Mouse (Mus musculus) thymus, postnatal 0 days (tissue): ENCODE measurements at regions not wholly inside any gene's neighbourhood (a gene's known extent, or its start where the extent isn't known, plus 50 kb on each side); places are given as distances from the start of the nearest gene placed in this dataset.

Source experiments
- DNase-seq: peaks from one replicate; pipeline ENCODE4 v3.0.0-alpha.2; 2015; ENCODE audit warnings: low spot score

DNA sequence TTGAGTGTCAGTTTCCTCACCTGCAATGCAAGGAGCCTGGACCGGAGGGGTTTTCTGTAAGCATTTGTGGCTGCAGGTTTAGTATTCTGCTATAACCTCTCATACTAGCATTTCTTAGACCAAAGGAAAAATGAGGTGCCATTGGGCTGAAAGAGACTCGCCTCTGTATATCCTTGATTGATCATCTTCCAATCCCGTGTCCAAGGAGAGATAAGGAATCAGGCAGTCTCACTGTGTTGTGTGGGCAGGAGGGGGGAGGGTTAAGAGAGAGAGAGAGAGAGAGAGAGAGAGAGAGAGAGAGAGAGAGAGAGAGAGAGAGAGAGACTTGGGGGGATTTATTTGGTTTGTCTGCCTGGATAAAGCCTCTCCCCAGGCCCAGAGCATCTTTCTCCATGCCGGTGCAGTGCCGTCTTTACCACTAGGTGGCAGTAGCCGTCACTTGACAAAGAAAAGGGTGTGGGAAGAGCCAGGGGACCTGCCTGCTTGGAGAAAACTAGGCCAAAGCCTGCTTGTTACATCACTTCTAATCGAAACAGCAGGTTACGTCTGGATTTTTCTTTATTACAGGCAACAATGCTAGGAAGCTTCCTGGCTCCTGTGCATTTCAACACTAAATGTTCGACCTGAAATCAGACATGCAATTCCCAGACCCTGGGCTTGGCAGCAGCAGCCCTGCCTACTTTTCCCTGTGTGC is 56.1 kb upstream of the Ces5a start:
- peak; percentile 43 for DNase-seq

DNA sequence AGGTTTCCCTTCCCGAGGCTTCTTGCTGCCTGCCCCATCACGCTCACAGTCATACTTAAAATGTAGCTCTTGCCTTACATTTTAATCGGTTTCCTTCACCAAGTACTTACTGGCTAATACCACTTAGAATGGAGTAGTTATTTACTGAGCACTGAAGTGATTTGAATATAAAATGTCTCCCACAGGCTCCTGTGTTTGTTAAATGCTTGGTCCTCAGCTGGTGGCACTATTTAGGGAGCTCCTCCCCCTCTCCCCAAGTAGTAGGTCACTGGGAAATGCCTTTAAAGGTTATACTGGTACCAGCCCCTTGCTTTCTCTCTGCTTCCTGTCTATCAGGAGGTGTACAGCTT is 56.6 kb upstream of the Ces5a start:
- no peak for DNase-seq

DNA sequence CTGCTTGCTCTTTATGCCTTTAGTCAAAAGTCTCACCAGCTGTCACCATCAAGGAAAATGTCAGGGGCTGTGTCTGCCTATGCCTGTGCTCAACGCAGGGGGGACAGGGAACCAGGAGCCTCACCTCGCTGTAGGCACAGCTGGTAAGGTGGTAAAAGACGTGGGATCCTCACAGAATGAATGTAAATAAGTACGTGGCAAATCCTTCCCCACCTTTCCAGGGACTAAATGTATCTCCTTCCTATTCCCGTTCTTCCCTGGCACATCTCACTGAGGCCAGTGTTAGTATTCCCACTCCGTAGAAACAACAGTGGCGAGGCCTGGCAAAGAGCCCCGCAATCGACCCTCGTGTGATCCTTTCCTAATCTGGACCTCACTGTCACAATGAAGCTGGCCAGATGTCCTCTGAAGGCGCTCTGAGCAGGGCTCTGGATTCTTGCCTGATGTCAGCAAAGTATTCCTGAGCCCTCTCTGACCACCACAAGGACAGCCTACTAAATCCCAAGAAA is 63.0 kb upstream of the Ces5a start:
- no peak for DNase-seq

DNA sequence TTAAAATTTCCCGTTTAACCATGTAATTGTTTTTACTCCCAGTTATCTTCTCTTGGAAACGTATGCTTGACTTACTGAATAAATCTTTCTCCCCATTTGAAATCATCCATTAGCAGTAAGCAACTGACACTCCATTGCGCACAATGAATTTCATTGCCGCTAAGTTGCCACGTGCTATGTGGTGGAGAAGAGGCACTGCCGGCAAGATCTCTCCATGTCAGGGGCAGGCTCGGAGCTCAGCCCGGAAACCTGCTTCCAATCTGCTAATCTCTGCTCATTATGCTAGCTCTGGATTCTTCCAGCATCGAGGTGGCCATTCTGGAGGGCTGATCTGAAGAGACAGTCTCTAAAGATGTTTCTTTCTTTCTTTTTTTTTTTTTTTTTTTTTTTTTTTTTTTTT is 63.7 kb upstream of the Ces5a start:
- no peak for DNase-seq

DNA sequence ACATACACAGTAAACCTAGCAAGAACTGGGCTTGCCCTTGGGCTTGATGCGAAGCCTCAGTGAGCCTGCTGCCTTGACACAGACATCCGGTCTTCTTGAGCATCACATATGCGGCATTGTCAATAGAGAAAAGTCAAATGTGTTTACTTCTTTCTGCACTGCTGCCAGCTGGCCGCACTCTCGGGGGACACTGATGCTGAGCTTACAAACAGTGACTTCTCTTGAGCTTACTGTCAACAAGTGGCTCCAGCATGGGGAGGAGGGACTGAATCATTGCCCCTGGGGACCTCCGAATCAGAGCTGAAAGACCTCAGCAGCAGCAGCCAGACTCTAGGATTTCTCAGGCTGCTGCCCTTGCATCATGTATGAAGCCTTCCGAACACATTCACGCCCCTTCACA is 64.1 kb upstream of the Ces5a start:
- DNase-seq, result no peak

DNA sequence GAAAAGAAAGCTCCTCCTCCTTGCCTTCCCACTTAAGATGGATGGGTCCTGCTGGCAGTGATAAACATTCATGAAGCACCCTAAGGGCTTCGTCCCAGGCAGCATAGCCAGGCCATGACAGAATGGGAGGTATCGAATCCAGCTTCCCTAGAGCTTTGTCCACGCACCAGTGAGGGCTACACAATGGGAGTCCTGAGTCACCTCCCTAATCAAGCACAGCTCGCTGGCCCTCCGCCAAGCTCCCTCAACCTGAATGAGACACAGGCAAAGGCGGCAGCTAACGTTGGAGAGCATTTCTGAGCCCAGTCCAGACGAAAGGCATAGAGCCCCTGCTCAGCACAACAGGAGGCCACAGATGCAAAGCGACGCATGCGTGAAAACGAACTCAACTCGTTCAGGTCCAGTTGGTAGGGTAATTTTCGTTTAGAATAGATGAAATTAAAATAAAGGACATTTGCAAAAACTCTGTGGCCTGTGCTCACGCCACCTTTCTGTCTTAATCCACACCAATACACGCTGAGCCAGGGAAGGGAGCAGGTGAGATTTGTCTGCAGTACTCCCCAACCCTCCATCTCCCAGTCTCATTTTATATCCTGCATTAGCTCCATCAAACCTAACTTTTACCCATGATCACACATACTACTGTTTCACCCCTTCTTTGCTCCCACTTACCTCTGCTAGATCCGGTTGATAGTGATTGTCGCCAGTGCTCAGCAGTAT is 91.3 kb upstream of the Ces5a start:
- DNase-seq, result no peak

DNA sequence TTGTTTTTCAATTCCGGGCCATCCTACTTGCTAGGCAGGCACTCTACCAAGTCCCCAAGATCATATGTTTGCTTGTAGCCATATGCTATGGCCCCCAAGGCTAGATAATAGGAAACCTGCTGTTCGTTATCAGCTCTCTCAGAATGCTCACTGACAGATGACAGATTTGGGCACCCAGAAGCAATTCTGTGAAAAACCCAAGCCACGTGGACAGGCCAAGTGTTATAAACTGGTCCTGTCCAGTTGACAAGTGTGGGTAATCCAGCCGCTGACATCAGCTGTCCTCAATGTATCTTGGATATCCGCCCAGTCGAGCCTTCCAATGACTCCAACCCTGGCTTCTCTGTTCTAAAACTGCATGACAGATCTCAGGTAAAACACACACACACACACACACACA is 92.0 kb upstream of the Ces5a start:
- DNase-seq, result no peak

DNA sequence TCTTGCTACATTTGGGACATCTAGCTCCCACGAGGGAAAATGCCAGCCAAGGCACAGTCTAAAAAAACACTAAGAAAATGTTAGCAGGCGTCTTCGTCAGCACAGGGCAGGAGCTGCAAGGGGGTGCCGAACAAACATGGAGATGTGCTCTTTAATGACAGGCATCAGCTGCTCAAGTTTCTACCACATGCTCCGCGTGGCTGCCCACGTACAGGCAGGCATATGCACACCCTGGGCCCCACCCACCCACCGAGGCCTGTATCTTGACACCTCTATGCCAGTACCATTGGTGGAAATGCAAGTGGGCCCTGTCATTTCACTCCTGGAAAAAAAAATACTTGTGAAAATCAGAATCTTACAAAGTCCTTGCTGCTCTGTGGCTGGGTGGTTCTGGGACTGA is 97.3 kb upstream of the Ces5a start:
- DNase-seq, result no peak

DNA sequence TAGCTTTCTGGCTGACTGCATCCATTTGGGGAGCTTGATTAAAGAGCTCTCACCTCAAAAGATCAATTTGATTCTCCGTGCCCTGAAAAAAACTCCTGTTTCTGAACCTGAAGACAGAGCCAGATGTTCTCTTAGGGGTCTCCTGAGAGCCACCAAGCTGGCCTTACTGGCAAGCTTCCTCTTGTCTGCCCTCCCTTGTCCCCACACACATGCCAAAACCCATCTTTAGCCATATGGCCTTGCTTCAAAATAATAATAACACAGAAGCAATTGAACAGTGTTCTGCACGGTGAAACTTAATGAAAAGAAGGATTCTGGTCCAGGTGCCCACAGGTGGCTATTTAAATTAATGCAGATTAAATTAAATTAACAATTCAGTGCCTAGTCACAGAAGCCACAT is 107.1 kb upstream of the Ces5a start:
- DNase-seq, result no peak

DNA sequence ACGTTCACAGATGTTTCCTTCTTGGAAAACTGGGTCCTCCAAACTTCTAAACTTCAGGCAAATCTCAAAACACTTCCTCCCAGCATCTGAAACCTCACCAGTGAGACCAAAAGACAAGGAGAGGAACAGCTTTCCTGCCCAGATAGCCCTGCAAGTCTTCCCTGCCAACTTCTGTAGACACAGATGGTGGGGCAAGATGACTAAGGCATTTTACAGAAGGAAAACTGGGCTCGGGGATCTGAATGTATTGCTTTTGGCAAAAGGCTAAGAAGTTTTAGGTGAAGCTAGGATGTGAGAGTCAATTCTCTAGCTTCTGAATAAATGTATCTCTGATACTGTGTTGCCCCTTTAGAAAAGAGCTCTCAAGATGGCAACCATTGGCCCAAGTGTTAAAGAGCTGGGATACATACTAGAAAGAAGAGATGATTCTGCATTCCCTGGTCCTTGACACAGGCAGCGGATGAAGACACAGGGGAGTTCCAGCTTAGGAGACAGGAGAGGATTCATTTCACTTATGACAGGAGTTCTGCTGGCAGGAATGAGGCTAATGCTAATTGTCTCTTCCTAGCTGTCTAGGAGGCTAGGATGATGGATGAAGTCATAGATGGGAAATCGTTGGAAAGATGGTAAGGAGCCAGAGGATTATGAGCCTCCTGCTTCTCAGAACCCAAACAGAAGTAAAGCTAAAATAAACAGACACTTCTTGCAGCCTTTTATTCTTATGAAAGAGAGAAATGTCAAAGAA is 108.0 kb upstream of the Ces5a start:
- DNase-seq, result no peak

DNA sequence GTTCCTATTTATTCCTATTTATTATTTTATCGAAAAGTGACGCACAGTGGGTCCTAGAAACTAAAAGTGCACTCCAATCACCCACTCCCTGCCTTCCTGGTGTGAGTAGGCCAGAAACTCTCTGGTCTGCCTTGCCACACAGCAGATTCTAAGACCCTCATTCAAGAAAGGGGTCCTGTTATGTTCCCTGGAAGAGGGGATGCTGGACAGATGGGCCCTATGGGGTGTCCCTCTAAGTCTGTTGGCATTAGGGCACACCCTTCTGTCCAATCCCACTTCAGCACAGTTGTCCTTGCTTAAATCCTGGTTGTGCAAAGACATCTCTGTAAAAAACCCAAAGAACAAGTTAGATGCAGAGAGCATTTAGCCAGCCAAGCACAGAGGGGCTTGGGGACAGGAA is 117.8 kb upstream of the Ces5a start:
- DNase-seq, result no peak

DNA sequence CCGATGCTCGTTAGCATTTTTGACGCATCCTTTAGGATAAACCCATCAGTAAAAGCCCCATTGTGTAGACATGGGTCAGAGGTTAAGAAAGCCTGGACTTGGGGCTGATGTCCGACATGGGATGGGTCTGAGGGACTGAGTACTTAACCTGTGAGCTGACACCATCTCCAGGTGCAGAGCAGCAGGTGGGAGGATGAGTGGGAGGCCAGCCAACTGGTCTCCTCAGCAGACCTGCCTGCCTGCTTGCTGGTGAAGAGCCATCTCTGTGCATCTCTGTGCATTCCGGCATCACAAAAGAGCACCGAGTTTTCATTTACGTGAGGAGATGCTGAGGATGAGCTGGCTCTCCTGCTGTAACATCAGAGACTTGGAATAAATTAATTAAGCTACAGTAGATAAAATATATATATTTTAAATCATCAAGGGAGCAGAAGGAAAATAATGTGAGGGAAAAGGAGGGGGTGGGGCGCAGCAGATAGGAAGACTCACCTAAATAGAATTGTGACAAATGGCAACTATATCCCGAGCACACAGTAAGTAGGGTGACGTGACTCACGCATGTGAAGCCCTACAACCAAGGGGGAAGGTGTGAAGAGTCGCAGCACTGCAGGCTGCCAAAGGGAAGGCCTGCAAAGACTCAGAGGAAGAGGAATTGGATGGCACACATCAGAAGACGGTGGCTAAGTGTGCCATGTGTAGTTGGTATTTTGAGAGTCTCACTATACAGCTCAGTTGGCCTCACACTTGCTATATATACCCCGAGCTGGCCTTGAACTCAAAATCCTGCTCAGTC is 118.5 kb upstream of the Ces5a start:
- no peak for DNase-seq

DNA sequence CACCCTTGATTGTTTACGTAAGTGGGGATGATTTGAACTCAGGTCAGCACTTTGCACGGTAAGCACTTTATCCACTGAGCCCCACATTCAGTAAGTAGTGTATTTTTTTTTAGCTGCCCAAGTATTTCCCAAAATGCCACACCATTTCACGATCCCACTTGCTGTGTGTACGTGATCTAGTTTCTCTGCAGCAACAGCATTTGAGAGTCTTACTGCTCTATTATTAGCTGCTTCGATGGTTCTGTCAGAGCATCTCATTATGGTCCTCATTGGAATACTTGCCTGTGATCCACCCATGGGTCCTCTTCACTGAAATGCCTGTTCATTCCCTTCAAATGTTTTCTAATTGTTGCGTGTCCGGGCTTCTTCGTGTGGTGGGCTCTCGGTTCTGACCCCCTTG is 120.1 kb upstream of the Ces5a start:
- no peak for DNase-seq

DNA sequence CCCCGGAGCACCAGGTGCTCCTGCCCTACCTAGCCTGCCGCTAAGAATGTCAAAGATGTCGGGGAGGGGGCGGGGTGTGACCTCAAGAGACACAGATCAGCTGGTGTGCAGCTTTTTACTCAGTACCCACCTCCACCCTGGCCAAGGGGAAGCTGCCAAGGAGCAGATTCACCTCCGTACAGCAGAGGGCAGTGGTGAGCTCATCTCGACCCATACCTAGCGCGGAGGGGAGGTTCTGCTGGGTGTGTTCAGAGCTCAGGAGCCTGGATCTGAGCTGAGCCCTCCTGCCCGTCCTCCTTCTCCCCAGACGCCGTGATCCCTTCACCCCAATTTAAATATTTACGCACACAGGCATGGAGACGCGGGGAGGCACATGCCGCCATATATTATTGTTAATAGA is 126.1 kb upstream of the Ces5a start:
- DNase-seq, result peak; percentile 41

DNA sequence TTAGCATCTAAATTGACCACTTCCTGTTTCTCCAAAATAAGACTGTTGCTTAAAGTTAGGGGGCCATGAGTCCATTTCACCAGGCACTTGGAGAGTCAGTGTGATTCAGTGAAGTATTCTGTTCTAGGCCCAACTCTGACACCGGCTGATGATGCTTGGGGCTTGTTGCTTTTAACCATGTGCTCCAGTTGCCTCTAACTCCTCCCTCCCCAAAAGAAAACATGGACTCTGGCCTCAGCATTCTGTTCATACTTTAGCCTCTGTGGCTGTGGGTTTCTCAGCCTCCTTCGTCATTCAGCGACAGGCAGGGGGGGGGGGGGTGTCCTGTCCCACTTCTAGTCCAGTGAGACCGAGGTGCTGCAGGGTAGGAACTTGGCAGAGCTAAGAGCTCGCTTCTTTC is 126.6 kb upstream of the Ces5a start:
- no peak for DNase-seq

DNA sequence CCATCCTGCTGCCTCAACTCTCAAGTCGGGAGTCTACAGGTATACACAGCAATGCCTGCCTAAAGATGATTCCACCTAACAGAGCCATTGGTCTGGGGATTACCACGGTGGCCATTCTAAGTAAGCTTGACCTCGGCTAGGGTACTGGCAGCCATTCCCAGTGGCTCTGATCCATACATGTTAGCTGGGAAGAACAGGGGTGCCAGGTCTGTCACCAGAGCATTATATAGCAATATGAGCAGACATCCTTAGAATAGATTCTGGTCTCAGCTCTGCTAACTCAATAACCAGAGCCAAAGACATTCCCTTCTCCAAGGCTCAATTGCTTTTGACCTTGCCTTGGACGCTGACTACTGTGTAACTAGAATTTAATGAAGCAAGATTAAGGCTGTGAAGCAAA is 128.2 kb upstream of the Ces5a start:
- no peak for DNase-seq

DNA sequence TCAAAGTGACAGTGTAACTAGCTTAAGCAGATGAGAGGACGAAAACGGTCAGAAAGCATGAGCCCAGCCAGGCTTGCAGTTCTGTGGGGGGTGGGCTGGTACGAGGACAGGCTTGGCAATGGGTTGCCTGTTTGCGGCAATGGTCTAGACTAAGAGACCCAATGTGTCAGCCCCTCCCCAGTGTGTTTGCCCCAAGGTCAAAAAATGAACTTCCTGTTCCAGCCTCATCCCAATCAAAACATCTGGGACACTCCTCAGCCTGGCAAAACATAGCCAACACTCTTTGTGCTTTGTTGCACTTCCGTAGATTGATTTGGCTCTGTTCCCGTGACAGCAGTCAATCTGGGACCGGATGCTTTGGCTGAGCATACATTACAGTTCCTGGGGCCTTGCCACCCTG is 132.7 kb upstream of the Ces5a start:
- DNase-seq, result no peak

DNA sequence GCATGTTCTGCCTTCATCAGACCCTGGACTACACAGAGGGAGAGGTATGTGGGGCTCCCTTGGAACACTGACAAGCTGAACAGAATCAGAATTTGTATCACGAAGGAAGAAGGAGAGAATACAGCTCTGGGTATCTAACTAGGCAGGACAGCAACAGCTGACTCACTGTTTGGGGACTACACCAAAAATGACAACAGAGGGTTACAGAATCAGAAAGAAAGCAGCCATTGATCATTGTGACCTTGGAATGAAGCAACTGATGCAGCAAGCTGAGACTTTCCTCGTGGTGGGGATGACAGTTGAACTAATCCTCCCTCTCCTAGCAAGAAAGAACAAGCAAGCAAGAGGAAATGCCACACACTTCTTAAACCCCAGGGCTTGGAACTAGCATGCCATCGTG is 135.0 kb upstream of the Gnao1 start:
- no peak for DNase-seq

DNA sequence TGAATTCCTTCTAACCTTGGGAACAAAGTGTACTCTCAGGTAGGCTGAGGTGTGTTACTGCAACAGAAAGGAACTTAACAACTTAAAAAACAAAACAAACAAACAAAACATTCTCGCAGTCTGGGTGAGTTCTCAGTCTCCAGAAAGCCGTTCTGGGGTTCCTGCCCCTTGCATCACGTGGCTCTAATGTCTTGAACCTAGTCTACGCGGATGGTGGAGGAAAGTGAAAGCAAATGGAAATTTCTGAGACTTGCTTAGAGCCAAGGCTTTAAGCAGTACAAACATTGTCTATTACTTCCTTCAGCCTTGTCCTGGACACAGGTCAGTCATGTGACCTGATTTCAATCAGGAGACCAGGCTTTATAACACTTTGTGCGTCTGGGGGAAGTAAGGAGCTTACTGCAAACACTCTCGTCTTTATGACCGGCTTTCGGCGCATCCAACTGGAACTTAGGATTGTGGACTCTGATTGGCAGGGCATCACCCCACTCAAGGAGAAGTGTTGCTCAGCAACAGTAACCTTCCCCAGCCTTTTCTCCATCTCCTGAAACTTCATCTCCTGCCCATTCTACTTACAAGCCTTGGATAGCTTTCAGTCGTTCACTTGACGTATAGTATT is 125.9 kb upstream of the Gnao1 start:
- no peak for DNase-seq

DNA sequence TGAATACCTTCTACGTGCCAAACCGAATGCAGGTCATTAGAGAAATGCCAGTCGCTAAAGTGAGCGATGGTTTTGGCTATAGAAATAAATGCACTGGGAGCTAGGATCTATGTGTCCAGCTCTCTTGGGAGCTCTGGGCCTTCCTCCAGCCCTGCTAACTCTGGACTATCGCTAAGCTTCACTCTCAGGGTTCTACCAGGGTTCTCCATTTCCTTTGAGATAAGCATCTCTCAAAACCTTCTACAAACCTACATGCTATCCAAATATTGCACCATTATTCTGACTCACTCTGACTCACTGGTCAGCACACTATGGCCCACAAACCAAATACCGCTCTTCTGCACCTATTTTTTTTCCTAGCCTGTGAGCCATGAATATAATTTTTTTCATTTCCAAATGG is 125.4 kb upstream of the Gnao1 start:
- DNase-seq, result no peak

DNA sequence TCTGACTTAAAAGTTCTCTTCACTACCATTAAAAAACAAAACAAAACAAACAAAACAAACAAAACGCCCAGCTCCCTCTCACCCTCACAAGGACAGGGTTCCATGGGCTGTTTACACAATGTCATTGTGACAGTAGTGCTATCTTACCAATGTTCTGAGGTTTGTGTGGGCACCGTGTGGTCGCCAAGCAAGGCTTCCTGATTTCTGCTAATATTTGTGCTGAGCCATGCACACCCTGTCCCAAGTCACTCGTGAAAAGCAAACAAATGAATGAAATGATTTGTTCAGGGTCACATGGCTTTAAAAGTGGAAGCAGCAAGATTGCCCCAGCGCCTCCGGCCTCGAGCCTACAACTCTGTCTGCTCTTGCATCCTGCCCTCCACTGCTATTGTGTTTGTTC is 120.9 kb upstream of the Gnao1 start:
- no peak for DNase-seq
